Mouse (Mus musculus) hindbrain, embryonic 16.5 days (tissue): ENCODE measurements around the gene S100a16. TPM values are rescaled to one million over a fixed set of nuclear protein-coding genes. Genes with fewer than 3 reads are reported as not detected.

Source experiments
- ATAC-seq: fragments of 200-750 bp; cut with Nextera tagmentation; 2 replicates; pipeline ENCODE4 v1.8.0; 2017; ENCODE audit warnings: moderate TSS enrichment, moderate library complexity
- H3K27ac ChIP-seq: fragments of 300-500 bp; sonication (generic); 2 replicates; pipeline ENCODE4 v1.5.1; 2014; ENCODE audit warnings: low read depth, mild to moderate bottlenecking, control low read depth, low read length, moderate library complexity
- H3K27me3 ChIP-seq: fragments of 300-500 bp; sonication (generic); replicated peaks from 2 replicates; pipeline ENCODE4 v1.6.1; 2014; ENCODE audit warnings: low read length; ENCODE audit not compliant: control insufficient read depth, insufficient read depth
- H3K36me3 ChIP-seq: fragments of 300-500 bp; sonication (generic); 2 replicates; pipeline ENCODE4 v1.6.1; 2014; ENCODE audit warnings: mild to moderate bottlenecking, low read length, moderate library complexity, mixed read lengths; ENCODE audit not compliant: control insufficient read depth, insufficient read depth
- H3K4me1 ChIP-seq: fragments of 300-500 bp; sonication (generic); 2 replicates; pipeline ENCODE4 v1.6.1; 2014; ENCODE audit warnings: low read depth, low read length; ENCODE audit not compliant: control insufficient read depth, insufficient read depth
- H3K4me2 ChIP-seq: fragments of 300-500 bp; sonication (generic); 2 replicates; pipeline ENCODE4 v1.6.1; 2014; ENCODE audit warnings: mild to moderate bottlenecking, low read length, control low read depth, moderate library complexity
- H3K4me3 ChIP-seq: fragments of 300-500 bp; sonication (generic); 2 replicates; pipeline ENCODE4 v1.5.1; 2014; ENCODE audit warnings: mild to moderate bottlenecking, low read length, control low read depth, moderate library complexity
- H3K9ac ChIP-seq: fragments of 300-500 bp; sonication (generic); 2 replicates; pipeline ENCODE4 v1.6.1; 2014; ENCODE audit warnings: low read depth, mild to moderate bottlenecking, control low read depth, low read length, moderate library complexity
- H3K9me3 ChIP-seq: fragments of 300-500 bp; sonication (generic); 2 replicates; pipeline ENCODE4 v1.6.1; 2014; ENCODE audit warnings: mild to moderate bottlenecking, low read length, moderate library complexity; ENCODE audit not compliant: control insufficient read depth
- WGBS: fragments of 180-500 bp; shearing (Covaris S2); extraction: QIAGEN DNeasy Blood & Tissue Kit; methylation state at CpG from one replicate; pipeline ENCODE4 v1.1.7; 2014; 5-methylcytosine and 5-hydroxymethylcytosine counted together
- polyA plus RNA-seq: library from polyadenylated mRNA; unstranded; fragments of >200 nt; fragmentation: Nextera tagmentation; extraction: Ambion mirVana; gene quantifications from 2 replicates; pipeline ENCODE4 v1.2.1, GENCODE M21; 2015

S100a16 gene
- polyA plus RNA-seq, 1 experiment from 2014 or later: 60.8 TPM

DNA sequence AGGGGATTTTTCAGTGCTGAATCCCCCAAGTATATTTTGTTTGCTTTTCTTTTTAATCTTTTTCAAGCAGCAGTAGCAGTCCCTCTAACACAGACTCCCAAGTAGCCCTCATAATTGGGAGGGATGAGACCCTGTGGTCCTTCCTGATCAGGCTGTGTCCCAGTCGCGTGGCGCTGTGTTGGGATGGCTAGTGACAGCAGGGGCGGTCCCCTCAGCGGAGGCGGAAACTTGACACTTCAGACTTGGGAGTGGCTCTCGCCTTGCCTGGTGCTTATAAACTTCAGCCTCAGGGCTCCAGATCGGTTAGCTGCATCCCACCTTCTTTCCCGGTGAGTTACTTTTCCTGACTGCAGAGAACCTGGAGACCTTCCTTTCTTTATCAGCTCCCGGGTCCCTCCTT, 22.4 kb upstream of the S100a16 start:
- under 1% methylated on average over 10 of the region's 10 CpGs for WGBS
- ATAC-seq: peak; percentile 47; the same call in 1 of the 2 replicates
- peak overlapping the region; percentile 61 for H3K4me2 ChIP-seq
- no peaks in the 10 kb centered on the region for H3K36me3 ChIP-seq
- peak overlapping the region; percentile 32 for H3K4me3 ChIP-seq
- no peaks in the 10 kb centered on the region for H3K9me3 ChIP-seq
- H3K27ac ChIP-seq: no peak overlapping the region
- peaks cover 24% of the 10 kb centered on the region for H3K27me3 ChIP-seq
- peak overlapping the region; percentile 41 for H3K9ac ChIP-seq
- peaks cover 3% of the 10 kb centered on the region; the same call in 1 of the 2 replicates for H3K4me1 ChIP-seq

DNA sequence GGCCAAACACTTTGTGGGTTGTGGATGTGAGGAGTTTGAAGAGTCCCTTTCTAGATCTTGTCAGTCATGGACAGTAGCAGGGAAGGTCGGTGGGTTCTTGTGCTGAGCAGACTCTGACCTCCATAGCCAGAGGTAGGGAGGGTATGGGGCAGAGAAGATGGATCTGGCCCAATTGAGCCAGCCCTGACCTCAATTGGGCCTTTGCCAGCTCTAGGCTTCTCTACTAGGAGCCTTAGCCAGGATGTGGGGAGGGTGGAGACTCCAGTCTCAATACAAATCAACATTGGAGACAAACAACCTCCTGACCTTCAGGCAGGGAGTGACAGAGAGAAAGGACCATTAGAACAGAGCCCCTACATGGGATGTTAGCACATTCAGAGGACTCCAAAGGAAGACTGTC, 21.8 kb upstream of the S100a16 start:
- WGBS: 25% methylated on average over 1 of the region's 1 CpGs
- H3K27ac ChIP-seq: no peak overlapping the region

DNA sequence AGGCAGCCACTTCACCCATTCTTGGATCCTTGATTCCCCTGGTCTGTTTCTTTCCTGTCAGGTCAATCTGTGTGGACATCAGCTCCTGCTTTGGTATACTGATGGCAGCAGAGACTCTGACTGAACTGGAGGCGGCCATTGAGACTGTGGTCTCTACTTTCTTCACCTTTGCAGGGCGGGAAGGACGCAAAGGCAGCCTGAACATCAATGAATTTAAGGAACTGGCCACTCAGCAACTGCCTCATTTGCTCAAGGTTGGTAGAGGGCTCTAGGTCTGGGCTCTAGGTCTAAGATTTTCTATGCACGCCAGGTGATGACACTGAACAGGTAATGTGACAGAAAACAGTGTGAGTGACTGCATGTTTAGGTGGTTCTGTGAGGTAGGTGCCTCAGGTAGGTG, 21.3 kb upstream of the S100a16 start:
- no peak overlapping the region for H3K27ac ChIP-seq
- H3K4me3 ChIP-seq: no peak overlapping the region
- 88% methylated on average over 4 of the region's 4 CpGs for WGBS
- H3K4me1 ChIP-seq: peaks cover 3% of the 10 kb centered on the region; the same call in 1 of the 2 replicates
- H3K9ac ChIP-seq: no peak overlapping the region
- no peaks in the 10 kb centered on the region for H3K36me3 ChIP-seq
- H3K4me2 ChIP-seq: no peak overlapping the region
- ATAC-seq: no peak
- H3K27me3 ChIP-seq: peaks cover 24% of the 10 kb centered on the region
- H3K9me3 ChIP-seq: no peaks in the 10 kb centered on the region

More for the DNA sequence above, 21.8 kb upstream of the S100a16 start:
- Histone ChIP-seq H3K4me3 (peak overlapping the region; percentile 32), H3K9ac (peak overlapping the region; percentile 41), H3K4me2 (peak overlapping the region; percentile 61), H3K4me1 (peaks cover 3% of the 10 kb centered on the region; the same call in 1 of the 2 replicates), H3K36me3 (no peaks in the 10 kb centered on the region), H3K27me3 (peaks cover 24% of the 10 kb centered on the region), H3K9me3 (no peaks in the 10 kb centered on the region)
- ATAC-seq: 0 out of 2 replicates have a peak, but pooled peaks have one; percentile 4

DNA sequence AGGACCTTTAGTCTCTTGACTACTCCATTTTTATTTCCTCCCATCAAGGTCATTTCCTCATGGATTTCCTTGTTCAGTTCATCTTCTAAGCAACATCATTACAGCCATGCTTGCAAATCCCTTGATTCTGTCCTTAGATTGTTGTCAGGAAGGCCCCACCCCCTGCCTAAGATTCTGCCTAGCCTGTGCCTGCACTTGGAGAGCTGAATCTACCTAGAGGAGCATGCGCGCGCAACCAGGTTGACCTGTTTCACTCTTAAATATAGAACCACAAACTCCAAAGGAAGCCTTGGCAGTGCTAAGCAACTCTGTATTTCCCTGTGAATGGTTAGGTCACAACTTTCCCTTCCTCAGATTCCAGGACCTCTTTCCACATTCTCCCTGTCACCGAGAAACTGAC, 19.3 kb upstream of the S100a16 start:
- H3K4me1 ChIP-seq: peaks cover 3% of the 10 kb centered on the region; the same call in 1 of the 2 replicates
- ATAC-seq: no peak
- 84% methylated on average over 4 of the region's 4 CpGs for WGBS
- H3K4me3 ChIP-seq: no peak overlapping the region
- H3K36me3 ChIP-seq: no peaks in the 10 kb centered on the region
- H3K27me3 ChIP-seq: peaks cover 20% of the 10 kb centered on the region
- H3K9ac ChIP-seq: no peak overlapping the region
- H3K4me2 ChIP-seq: no peak overlapping the region
- no peak overlapping the region for H3K27ac ChIP-seq
- H3K9me3 ChIP-seq: no peaks in the 10 kb centered on the region

DNA sequence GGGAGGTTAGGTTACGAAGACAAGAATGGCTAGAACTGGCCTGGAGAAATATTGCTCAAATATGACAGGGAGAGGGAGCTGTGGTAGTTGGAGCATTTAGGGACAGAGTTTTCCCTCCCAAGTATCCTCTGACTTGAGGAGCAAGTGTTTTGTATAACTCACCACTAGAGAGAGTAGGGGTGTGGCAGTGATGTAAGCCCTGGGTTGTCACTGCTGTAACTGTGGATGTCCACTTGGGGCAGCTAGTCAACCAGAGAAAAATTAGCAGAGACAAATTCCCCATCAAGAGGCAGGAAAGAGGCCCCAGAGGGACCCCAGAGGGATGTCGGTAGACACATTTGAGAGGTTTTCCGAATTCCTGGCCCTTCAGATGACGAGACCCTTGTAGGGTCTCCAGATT, 11.6 kb upstream of the S100a16 start:
- no peak overlapping the region for H3K27ac ChIP-seq
- peak; percentile 45; the same call in 1 of the 2 replicates for ATAC-seq

DNA sequence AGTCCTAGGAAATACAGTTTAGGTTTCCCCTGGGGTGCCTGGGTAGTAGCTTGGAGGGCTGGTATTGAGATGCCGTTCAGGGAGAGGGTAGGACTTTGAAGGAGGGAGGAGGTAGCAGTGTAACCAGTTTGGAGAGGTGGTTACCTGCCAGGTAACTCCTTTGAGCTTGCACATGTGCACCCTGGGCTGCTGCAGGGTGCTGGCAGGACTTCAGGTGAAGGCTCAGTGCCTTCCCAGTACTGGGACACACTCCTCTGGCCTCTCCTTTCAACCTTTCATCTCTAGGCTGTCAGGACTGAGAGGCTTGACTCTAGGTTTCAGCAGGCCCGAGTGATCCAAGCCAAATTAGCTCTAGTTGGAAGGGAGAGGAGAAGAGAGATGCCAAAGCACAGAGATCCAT, 11.0 kb upstream of the S100a16 start:
- no peak overlapping the region for H3K4me2 ChIP-seq
- ATAC-seq: no peak
- H3K4me1 ChIP-seq: no peaks in the 10 kb centered on the region
- H3K9ac ChIP-seq: no peak overlapping the region
- H3K9me3 ChIP-seq: no peaks in the 10 kb centered on the region
- H3K36me3 ChIP-seq: no peaks in the 10 kb centered on the region
- H3K27ac ChIP-seq: no peak overlapping the region
- 84% methylated on average over 2 of the region's 2 CpGs for WGBS
- H3K4me3 ChIP-seq: no peak overlapping the region
- no peaks in the 10 kb centered on the region for H3K27me3 ChIP-seq

More for the DNA sequence above, 11.6 kb upstream of the S100a16 start:
- Histone ChIP-seq H3K9ac (no peak overlapping the region), H3K4me2 (no peak overlapping the region), H3K36me3 (no peaks in the 10 kb centered on the region), H3K27me3 (no peaks in the 10 kb centered on the region), H3K9me3 (no peaks in the 10 kb centered on the region), H3K4me1 (no peaks in the 10 kb centered on the region), H3K4me3 (no peak overlapping the region)
- WGBS: 76% methylated on average over 4 of the region's 4 CpGs

DNA sequence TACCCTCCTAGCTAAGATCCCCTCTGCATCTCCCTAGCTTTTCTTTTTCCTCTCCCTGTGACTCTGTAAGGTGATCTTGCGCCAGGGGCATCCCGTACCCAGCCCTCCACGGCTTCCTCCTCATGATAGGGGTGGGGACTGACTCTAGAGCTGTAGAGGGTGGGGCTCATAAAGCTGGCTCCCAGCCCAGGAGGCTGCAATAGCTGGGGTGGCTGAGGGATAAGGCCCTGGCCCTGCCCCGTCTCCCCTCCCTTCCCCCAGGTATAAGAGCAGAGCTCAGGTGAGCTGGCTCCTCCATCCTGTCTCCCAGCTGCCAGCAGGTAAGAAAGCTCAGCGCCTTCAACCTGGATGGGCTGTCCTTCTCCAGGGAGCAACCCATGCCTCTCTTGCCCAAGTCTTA, 10.5 kb upstream of the S100a16 start, which contains the start of gene S100a14:
Gene S100a14 (plus strand): TSS at position 277 of the 400 bp plus-strand sequence.
- no peak within 1 kb of the TSS for H3K4me3 ChIP-seq
- no peak for ATAC-seq
- no peaks in the 10 kb centered on the region for H3K4me1 ChIP-seq
- 80% methylated on average over 5 of the region's 5 CpGs for WGBS
- no peak within 1 kb of the TSS for H3K4me2 ChIP-seq
- H3K9ac ChIP-seq: no peak within 1 kb of the TSS
- no peak within 1 kb of the TSS for H3K27ac ChIP-seq
- H3K27me3 ChIP-seq: no peaks in the 10 kb centered on the region
- H3K36me3 ChIP-seq: no peaks in the 10 kb centered on the region
- H3K9me3 ChIP-seq: no peaks in the 10 kb centered on the region

DNA sequence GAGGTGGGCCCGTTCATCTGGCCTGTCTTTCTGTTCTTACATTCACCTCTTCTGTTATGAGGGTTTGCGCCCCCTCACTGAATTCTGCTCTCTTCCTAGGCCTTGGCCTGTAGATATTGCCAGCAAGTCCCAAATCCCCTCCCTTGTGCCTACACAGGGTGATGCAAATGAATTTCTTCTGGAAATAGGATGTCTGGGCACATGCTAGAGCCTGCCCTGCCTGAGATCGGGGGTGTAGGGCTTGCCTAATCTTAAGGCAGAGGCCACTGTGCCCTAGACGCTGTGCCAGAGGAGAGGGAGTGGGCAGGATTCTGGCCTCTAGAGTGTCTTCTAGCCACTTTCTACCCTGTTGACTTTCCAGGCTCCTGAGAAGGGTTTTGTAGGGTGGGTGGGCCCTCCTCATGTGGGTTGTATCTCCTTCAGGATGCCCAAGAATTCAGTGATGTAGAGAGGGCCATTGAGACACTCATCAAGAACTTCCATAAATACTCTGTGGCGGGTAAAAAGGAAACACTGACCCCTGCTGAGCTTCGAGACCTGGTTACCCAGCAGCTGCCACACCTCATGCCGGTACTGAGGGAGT, 9.7 kb upstream of the S100a16 start:
- H3K4me1 ChIP-seq: no peaks in the 10 kb centered on the region
- H3K9ac ChIP-seq: no peak overlapping the region
- no peaks in the 10 kb centered on the region for H3K27me3 ChIP-seq
- no peaks in the 10 kb centered on the region for H3K36me3 ChIP-seq
- no peak overlapping the region for H3K4me3 ChIP-seq
- no peak overlapping the region for H3K4me2 ChIP-seq
- no peaks in the 10 kb centered on the region for H3K9me3 ChIP-seq
- no peak overlapping the region for H3K27ac ChIP-seq
- ATAC-seq: no peak
- WGBS: 88% methylated on average over 7 of the region's 7 CpGs

DNA sequence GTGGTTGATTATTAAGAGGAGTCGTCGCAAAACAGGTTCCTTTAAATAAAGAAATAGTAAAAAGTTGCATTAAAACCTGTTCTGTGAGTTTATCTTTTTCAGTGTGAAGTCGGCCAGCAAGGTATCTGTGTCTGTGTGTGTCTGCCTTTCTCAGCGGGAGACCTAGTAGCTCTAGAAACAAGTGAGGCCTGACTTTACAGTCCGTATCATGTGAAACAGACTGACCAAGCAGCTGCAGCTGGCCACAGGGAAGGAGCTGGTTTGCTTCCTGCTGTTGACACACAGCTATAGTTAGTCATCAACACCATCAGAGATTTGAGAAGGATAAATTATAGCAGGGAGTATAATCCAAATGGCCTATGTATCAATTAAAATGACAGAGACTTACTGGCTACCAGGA, 5.3 kb upstream of the S100a16 start:
- Histone ChIP-seq H3K4me1 (no peaks in the 10 kb centered on the region), H3K4me2 (no peak overlapping the region), H3K27ac (no peak overlapping the region), H3K9ac (no peak overlapping the region), H3K27me3 (no peaks in the 10 kb centered on the region), H3K36me3 (no peaks in the 10 kb centered on the region), H3K4me3 (no peak overlapping the region), H3K9me3 (no peaks in the 10 kb centered on the region)
- no peak for ATAC-seq
- 74% methylated on average over 5 of the region's 5 CpGs for WGBS
